Mouse (Mus musculus): ENCODE data around the gene Tfeb. TPM values are rescaled to one million over a fixed set of nuclear protein-coding genes. Genes with fewer than 3 reads are reported as not detected.

Tfeb gene
- total and polyA plus RNA-seq, 3 experiments, result 29.1 to 49.3 (median 39.9) TPM

- H3K9me3 ChIP-seq (replicated peaks; ENCODE audit: low read length), result peaks cover 4% of the 10 kb centered on the region
- no peaks in the 10 kb centered on the region for H3K4me1 ChIP-seq (ENCODE audit: control insufficient read depth in 1 of 2, insufficient read depth in 2 of 2)
- H3K27me3 ChIP-seq (replicated peaks), result peaks cover 4% of the 10 kb centered on the region
- no peak overlapping the region for H3K9ac ChIP-seq (ENCODE audit: insufficient read depth, low read depth)
- no peaks in the 10 kb centered on the region for H3K36me3 ChIP-seq (replicated peaks in 1 of 2; ENCODE audit: control insufficient read depth in 1 of 2, insufficient read depth in 1 of 2, low read length in 1 of 2)
- H3K79me2 ChIP-seq (replicated peaks; ENCODE audit: control insufficient read depth, extremely low read depth, insufficient read depth, poor library complexity, severe bottlenecking), result no peaks in the 10 kb centered on the region
- in situ Hi-C loops (cut with MboI; ENCODE audit: low pct_ligation_motif_present, low pct_unique_long_range_greater_than_20kb, low sequenced_read_pairs), result no loop called here
- dilution Hi-C loops (cut with MboI; ENCODE audit: extremely low pct_ligation_motif_present, extremely low pct_unique_long_range_greater_than_20kb, low sequenced_read_pairs), result no loop called here
- H3K4me3 ChIP-seq (replicated peaks in 1 of 3; ENCODE audit: low read depth in 2 of 3, low read length in 2 of 3, poor library complexity in 1 of 3), result no peak overlapping the region
- no peak overlapping the region for H3K4me2 ChIP-seq (ENCODE audit: insufficient read depth, low read depth, poor library complexity, severe bottlenecking)
- H3K27ac ChIP-seq (ENCODE audit: insufficient read depth, low read depth), result no peak overlapping the region
- TF ChIP-seq CHD1 (IDR thresholded peaks at IDR 0.05; ENCODE audit: low read depth, low read length) (no peak), CHD2 (IDR thresholded peaks at IDR 0.05; ENCODE audit: low read length) (no peak), ELF1 (IDR thresholded peaks at IDR 0.05; ENCODE audit: low read depth, low read length) (no peak), ZC3H11A (IDR thresholded peaks at IDR 0.05; ENCODE audit: low read depth, low read length) (no peak), MAX (IDR thresholded peaks at IDR 0.05; ENCODE audit: low read length) (no peak), UBTF (IDR thresholded peaks at IDR 0.05; ENCODE audit: low read depth, low read length) (no peak), RAD21 (IDR thresholded peaks at IDR 0.05; ENCODE audit: low read depth, low read length) (no peak), SMC3 (IDR thresholded peaks at IDR 0.05; ENCODE audit: low read depth, low read length) (no peak), POLR2AphosphoS2 (IDR thresholded peaks at IDR 0.05; ENCODE audit: low read depth, low read length) (no peak), USF1 (IDR thresholded peaks at IDR 0.05; ENCODE audit: low read depth, low read length) (no peak), MAFK (IDR thresholded peaks at IDR 0.05; ENCODE audit: insufficient replicate concordance, low read length) (no peak), HCFC1 (IDR thresholded peaks at IDR 0.05; ENCODE audit: low read depth, low read length) (no peak), NRF1 (IDR thresholded peaks at IDR 0.05; ENCODE audit: low read depth, low read length) (no peak), ZKSCAN1 (IDR thresholded peaks at IDR 0.05; ENCODE audit: borderline replicate concordance, low read depth, low read length) (no peak), POLR2A (IDR thresholded peaks at IDR 0.05; ENCODE audit: low read depth, low read length) (no peak), USF2 (conservative IDR thresholded peaks at IDR 0.05; ENCODE audit: low read depth, low read length) (no peak), E2F4 (IDR thresholded peaks at IDR 0.05; ENCODE audit: insufficient replicate concordance, low read depth, low read length) (no peak)
- DNase-seq (ENCODE audit: extremely low read depth), result no peak
These were observed 94.3 kb downstream of the Tfeb start for GRCm38 (mm10) chr17:47831161-47831560.

GRCm38 (mm10) chr17:47831772-47832171, 94.9 kb downstream of the Tfeb start:
- DNase-seq (ENCODE audit: extremely low read depth), result no peak
- TF ChIP-seq GABPA (IDR thresholded peaks at IDR 0.05; ENCODE audit: insufficient replicate concordance, low read depth, low read length), result no peak
- no peak for TF ChIP-seq USF2 (conservative IDR thresholded peaks at IDR 0.05; ENCODE audit: low read depth, low read length)
- no peak for TF ChIP-seq UBTF (IDR thresholded peaks at IDR 0.05; ENCODE audit: low read depth, low read length)
- no peak for TF ChIP-seq MAFK (IDR thresholded peaks at IDR 0.05; ENCODE audit: insufficient replicate concordance, low read length)
- no peak for TF ChIP-seq RAD21 (IDR thresholded peaks at IDR 0.05; ENCODE audit: low read depth, low read length)
- no peak for TF ChIP-seq CHD2 (IDR thresholded peaks at IDR 0.05; ENCODE audit: low read length)
- Histone ChIP-seq H3K4me2 (ENCODE audit: insufficient read depth, low read depth, poor library complexity, severe bottlenecking) (no peak overlapping the region), H3K9ac (ENCODE audit: insufficient read depth, low read depth) (no peak overlapping the region), H3K36me3 (replicated peaks in 1 of 2; ENCODE audit: control insufficient read depth in 1 of 2, insufficient read depth in 1 of 2, low read length in 1 of 2) (no peaks in the 10 kb centered on the region), H3K9me3 (replicated peaks; ENCODE audit: low read length) (peaks cover 3% of the 10 kb centered on the region), H3K27ac (ENCODE audit: insufficient read depth, low read depth) (no peak overlapping the region), H3K4me3 (replicated peaks in 1 of 3; ENCODE audit: low read depth in 2 of 3, low read length in 2 of 3, poor library complexity in 1 of 3) (no peak overlapping the region), H3K79me2 (replicated peaks; ENCODE audit: control insufficient read depth, extremely low read depth, insufficient read depth, poor library complexity, severe bottlenecking) (no peaks in the 10 kb centered on the region), H3K4me1 (ENCODE audit: control insufficient read depth in 1 of 2, insufficient read depth in 2 of 2) (no peaks in the 10 kb centered on the region), H3K27me3 (replicated peaks) (peaks cover 5% of the 10 kb centered on the region)
- dilution Hi-C loops (cut with MboI; ENCODE audit: extremely low pct_ligation_motif_present, extremely low pct_unique_long_range_greater_than_20kb, low sequenced_read_pairs) (no loop called here), in situ Hi-C loops (cut with MboI; ENCODE audit: low pct_ligation_motif_present, low pct_unique_long_range_greater_than_20kb, low sequenced_read_pairs) (no loop called here)

All from CH12.LX (cell line).